Mouse (Mus musculus) MEL (cell line): ENCODE results near the gene Tnks2. TPM values are rescaled to one million over a fixed set of nuclear protein-coding genes. Genes with fewer than 3 reads are reported as not detected.

Experiments
- DNase-seq: peaks from one replicate; pipeline ENCODE4 v3.0.0; 2011; ENCODE audit warnings: low read depth, low spot score
- H3K27ac ChIP-seq: 2 replicates; pipeline ENCODE4 v1.5.1; 2012; ENCODE audit warnings: low read depth, mild to moderate bottlenecking, control low read depth, low read length, moderate library complexity; ENCODE audit not compliant: control insufficient read depth
- H3K27me3 ChIP-seq, 2 experiments: fragments of 150-350 bp in 1 of 2; sonication (generic) in 1 of 2; 2 replicates each; pipeline ENCODE4 v1.6.1; 2012; ENCODE audit warnings: low read length in 2 of 2, mild to moderate bottlenecking in 2 of 2, improper control_type of control experiment in 1 of 2, moderate library complexity in 1 of 2; ENCODE audit not compliant: insufficient read depth in 2 of 2, control insufficient read depth in 1 of 2
- H3K36me3 ChIP-seq, 2 experiments: 2 replicates each; pipeline ENCODE4 v1.6.1; 2012 to 2014; ENCODE audit warnings: low read length in 2 of 2, improper control_type of control experiment in 1 of 2, inconsistent platforms in 1 of 2, mild to moderate bottlenecking in 1 of 2; ENCODE audit not compliant: insufficient read depth in 2 of 2, control insufficient read depth in 1 of 2
- H3K4me1 ChIP-seq, 2 experiments: fragments of 150-350 bp in 1 of 2; sonication (generic) in 1 of 2; 2 replicates each; pipeline ENCODE4 v1.6.1; 2012; ENCODE audit warnings: low read length in 2 of 2, improper control_type of control experiment in 1 of 2, mild to moderate bottlenecking in 1 of 2; ENCODE audit not compliant: insufficient read depth in 2 of 2, control insufficient read depth in 1 of 2
- H3K4me3 ChIP-seq, 2 experiments: fragments of 150-350 bp in 1 of 2; sonication (generic) in 1 of 2; 2 replicates each; pipeline ENCODE4 v1.5.1; 2012; ENCODE audit warnings: low read depth in 2 of 2, low read length in 2 of 2, mild to moderate bottlenecking in 2 of 2, moderate library complexity in 2 of 2, control low read depth in 1 of 2, improper control_type of control experiment in 1 of 2; ENCODE audit not compliant: control insufficient read depth in 1 of 2, insufficient read depth in 1 of 2
- H3K79me2 ChIP-seq: 2 replicates; pipeline ENCODE4 v1.6.1; 2012; ENCODE audit warnings: mild to moderate bottlenecking, low read length, moderate library complexity; ENCODE audit not compliant: control insufficient read depth, poor library complexity, insufficient read depth
- H3K9ac ChIP-seq: 2 replicates; pipeline ENCODE4 v1.6.1; 2012; ENCODE audit warnings: low read depth, mild to moderate bottlenecking, control low read depth, low read length, moderate library complexity; ENCODE audit not compliant: control insufficient read depth, poor library complexity, severe bottlenecking
- H3K9me3 ChIP-seq: fragments of 150-350 bp; sonication (generic); replicated peaks from 2 replicates; pipeline ENCODE4 v1.6.1; 2012; ENCODE audit warnings: mild to moderate bottlenecking, low read length, improper control_type of control experiment, moderate library complexity; ENCODE audit not compliant: insufficient read depth
- BHLHE40 ChIP-seq: IDR thresholded peaks from 2 replicates; pipeline ENCODE4 v1.6.1; 2012; ENCODE audit warnings: low read depth, mild to moderate bottlenecking, inconsistent platforms, low read length, improper control_type of control experiment, borderline replicate concordance
- CHD1 ChIP-seq: IDR thresholded peaks from 2 replicates; pipeline ENCODE4 v1.6.1; 2012; ENCODE audit warnings: low read depth, mild to moderate bottlenecking, inconsistent platforms, low read length, improper control_type of control experiment
- CHD2 ChIP-seq: IDR thresholded peaks from 2 replicates; pipeline ENCODE4 v1.6.1; 2011; ENCODE audit warnings: low read length, improper control_type of control experiment
- CTCF ChIP-seq, 3 experiments: IDR thresholded peaks in 2 of 3; conservative IDR thresholded peaks in 1 of 3; 2 replicates each; pipeline ENCODE4 v1.5.1; 2011 to 2012; ENCODE audit warnings: low read length in 3 of 3, low read depth in 2 of 3, mild to moderate bottlenecking in 2 of 3, improper control_type of control experiment in 1 of 3, inconsistent platforms in 1 of 3, mixed read lengths in 1 of 3, moderate library complexity in 1 of 3; ENCODE audit not compliant: control insufficient read depth in 1 of 3, insufficient read depth in 1 of 3, poor library complexity in 1 of 3, severe bottlenecking in 1 of 3
- ELF1 ChIP-seq: IDR thresholded peaks from 2 replicates; pipeline ENCODE4 v1.6.1; 2014; ENCODE audit warnings: low read depth, mild to moderate bottlenecking, inconsistent platforms, low read length, improper control_type of control experiment, moderate library complexity
- ETS1 ChIP-seq: IDR thresholded peaks from 2 replicates; pipeline ENCODE4 v1.6.1; 2012; ENCODE audit warnings: low read depth, mild to moderate bottlenecking, inconsistent platforms, low read length, improper control_type of control experiment, moderate library complexity
- GATA1 ChIP-seq: IDR thresholded peaks from 2 replicates; pipeline ENCODE4 v1.6.1; 2011; ENCODE audit warnings: low read depth, low read length, improper control_type of control experiment
- KAT2A ChIP-seq: conservative IDR thresholded peaks from 2 replicates; pipeline ENCODE4 v1.6.1; 2012; ENCODE audit warnings: low read depth, low read length, improper control_type of control experiment, inconsistent platforms
- MAFK ChIP-seq: IDR thresholded peaks from 2 replicates; pipeline ENCODE4 v1.6.1; 2011; ENCODE audit warnings: low read depth, mild to moderate bottlenecking, low read length, improper control_type of control experiment, borderline replicate concordance
- MEF2A ChIP-seq: IDR thresholded peaks from 2 replicates; pipeline ENCODE4 v1.6.1; 2014; ENCODE audit warnings: low read depth, mild to moderate bottlenecking, inconsistent platforms, low read length, improper control_type of control experiment; ENCODE audit not compliant: poor library complexity, insufficient replicate concordance, severe bottlenecking; ENCODE audit errors: extremely low read depth
- MXI1 ChIP-seq: IDR thresholded peaks from 2 replicates; pipeline ENCODE4 v1.6.1; 2011; ENCODE audit warnings: mild to moderate bottlenecking, low read depth, low read length, improper control_type of control experiment
- MYB ChIP-seq: IDR thresholded peaks from 2 replicates; pipeline ENCODE4 v1.6.1; 2011; ENCODE audit warnings: mild to moderate bottlenecking, low read depth, low read length, improper control_type of control experiment
- MYC ChIP-seq: IDR thresholded peaks from 2 replicates; pipeline ENCODE4 v1.6.1; 2011; ENCODE audit warnings: low read depth, mild to moderate bottlenecking, low read length, improper control_type of control experiment, moderate library complexity
- NRF1 ChIP-seq: IDR thresholded peaks from 2 replicates; pipeline ENCODE4 v1.6.1; 2014; ENCODE audit warnings: low read depth, mild to moderate bottlenecking, inconsistent platforms, low read length, improper control_type of control experiment, moderate library complexity; ENCODE audit not compliant: poor library complexity, insufficient read depth, severe bottlenecking
- POLR2AphosphoS2 ChIP-seq: IDR thresholded peaks from 2 replicates; pipeline ENCODE4 v1.6.1; 2011; ENCODE audit warnings: low read length, improper control_type of control experiment
- POLR2AphosphoS5 ChIP-seq: IDR thresholded peaks from 2 replicates; pipeline ENCODE4 v1.6.1; 2012; ENCODE audit warnings: low read depth, borderline replicate concordance, mild to moderate bottlenecking, inconsistent platforms, low read length, moderate library complexity, mixed read lengths
- RAD21 ChIP-seq: IDR thresholded peaks from 2 replicates; pipeline ENCODE4 v1.6.1; 2011; ENCODE audit warnings: mild to moderate bottlenecking, low read depth, low read length, improper control_type of control experiment
- RCOR1 ChIP-seq: IDR thresholded peaks from 2 replicates; pipeline ENCODE4 v1.6.1; 2012; ENCODE audit warnings: low read depth, mild to moderate bottlenecking, inconsistent platforms, low read length, improper control_type of control experiment
- SIN3A ChIP-seq: IDR thresholded peaks from 2 replicates; pipeline ENCODE4 v1.6.1; 2012; ENCODE audit warnings: low read length, improper control_type of control experiment, inconsistent platforms
- TAL1 ChIP-seq: IDR thresholded peaks from 2 replicates; pipeline ENCODE4 v1.6.1; 2012; ENCODE audit warnings: mild to moderate bottlenecking, inconsistent platforms, low read length, moderate library complexity, mixed read lengths
- TBP ChIP-seq: IDR thresholded peaks from 2 replicates; pipeline ENCODE4 v1.8.0; 2011; ENCODE audit warnings: low read depth, low read length, improper control_type of control experiment
- UBTF ChIP-seq: IDR thresholded peaks from 2 replicates; pipeline ENCODE4 v1.6.1; 2012; ENCODE audit warnings: low read depth, mild to moderate bottlenecking, inconsistent platforms, low read length, improper control_type of control experiment, moderate library complexity, borderline replicate concordance; ENCODE audit not compliant: insufficient read depth
- USF1 ChIP-seq: IDR thresholded peaks from 2 replicates; pipeline ENCODE4 v1.6.1; 2014; ENCODE audit warnings: low read depth, mild to moderate bottlenecking, inconsistent platforms, low read length, improper control_type of control experiment, moderate library complexity
- USF2 ChIP-seq, 2 experiments: IDR thresholded peaks; 2 replicates each; pipeline ENCODE4 v1.6.1; 2011 to 2012; ENCODE audit warnings: improper control_type of control experiment in 2 of 2, low read length in 2 of 2, borderline replicate concordance in 1 of 2, inconsistent platforms in 1 of 2, low read depth in 1 of 2, mild to moderate bottlenecking in 1 of 2; ENCODE audit not compliant: insufficient read depth in 1 of 2
- ZMIZ1 ChIP-seq: IDR thresholded peaks from 2 replicates; pipeline ENCODE4 v1.6.1; 2012; ENCODE audit warnings: low read depth, mild to moderate bottlenecking, inconsistent platforms, low read length, improper control_type of control experiment, moderate library complexity
- ZNF384 ChIP-seq: IDR thresholded peaks from 2 replicates; pipeline ENCODE4 v1.6.1; 2012; ENCODE audit warnings: low read depth, mild to moderate bottlenecking, inconsistent platforms, low read length, improper control_type of control experiment
- polyA plus RNA-seq, 2 experiments: library from polyadenylated mRNA; stranded (reverse) in 1 of 2; unstranded in 1 of 2; fragments of >175 nt in 1 of 2; fragments of >200 nt in 1 of 2; gene quantifications; 2 replicates each; pipeline versions ENCODE4 v1.2.1 to v1.2.4; 2012; ENCODE audit warnings: low replicate concordance in 2 of 2, low read depth in 1 of 2; ENCODE audit not compliant: insufficient read length in 2 of 2, insufficient read depth in 1 of 2, missing spikeins in 1 of 2
- total RNA-seq: library from RNA; depleted of rRNA; stranded (reverse); fragments of 300-350 nt; gene quantifications from 2 replicates; pipeline ENCODE4 v1.2.3, GENCODE M21; 2012

Tnks2 gene
- total and polyA plus RNA-seq, 3 experiments = 22.3 to 65.0 (median 50.2) TPM

DNA sequence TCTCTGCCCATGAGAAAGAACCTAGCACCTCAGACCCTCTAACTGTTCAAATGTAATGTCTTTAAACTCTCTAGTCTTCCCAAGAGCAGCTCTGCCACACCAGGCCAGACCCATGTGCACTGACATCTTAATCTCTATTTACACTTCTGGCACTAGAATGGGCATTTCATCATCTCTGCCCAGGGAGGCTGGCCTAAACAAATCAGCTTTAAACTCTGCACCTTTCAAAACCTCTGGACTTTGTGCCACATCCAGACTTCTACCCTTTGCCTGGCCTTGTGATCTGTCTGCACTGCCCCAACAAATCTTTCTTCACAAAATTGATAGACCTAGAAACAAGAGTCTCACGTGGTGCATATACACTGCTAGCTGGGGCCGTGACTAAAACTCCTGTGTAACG lies 38.8 kb upstream of the Tnks2 start:
- Histone ChIP-seq H3K79me2 (no peaks in the 10 kb centered on the region), H3K27me3 (no peaks in the 10 kb centered on the region; a peak in 1 of 4 replicates), H3K9me3 (no peaks in the 10 kb centered on the region), H3K9ac (no peak overlapping the region), H3K4me3 (no peak overlapping the region), H3K4me1 (0 out of 4 replicates have a peak, but pooled peaks cover 0 to under 1% of the 10 kb centered on the region in 2 experiments), H3K36me3 (peaks cover 0 to 2% of the 10 kb centered on the region in 2 experiments; a peak in 1 of 4 replicates), H3K27ac (no peak overlapping the region)
- DNase-seq = no peak
- TF ChIP-seq POLR2AphosphoS5 (no peak), MAFK (no peak), CHD1 (no peak), CTCF (IDR thresholded peaks at IDR 0.05 in 2 of 3, conservative IDR thresholded peaks at IDR 0.05 in 1 of 3; ENCODE audit: control insufficient read depth in 1 of 3, insufficient read depth in 1 of 3, low read depth in 2 of 3, low read length in 3 of 3, poor library complexity in 1 of 3, severe bottlenecking in 1 of 3) (no peak), ZNF384 (no peak), RAD21 (no peak), MEF2A (no peak), SIN3A (no peak), POLR2AphosphoS2 (no peak), ZMIZ1 (no peak), UBTF (no peak), GATA1 (no peak), MYB (no peak), TBP (no peak), USF2 (IDR thresholded peaks at IDR 0.05; ENCODE audit: borderline replicate concordance in 1 of 2, insufficient read depth in 1 of 2, low read depth in 1 of 2, low read length in 2 of 2) (no peak), MYC (no peak), KAT2A (no peak)

DNA sequence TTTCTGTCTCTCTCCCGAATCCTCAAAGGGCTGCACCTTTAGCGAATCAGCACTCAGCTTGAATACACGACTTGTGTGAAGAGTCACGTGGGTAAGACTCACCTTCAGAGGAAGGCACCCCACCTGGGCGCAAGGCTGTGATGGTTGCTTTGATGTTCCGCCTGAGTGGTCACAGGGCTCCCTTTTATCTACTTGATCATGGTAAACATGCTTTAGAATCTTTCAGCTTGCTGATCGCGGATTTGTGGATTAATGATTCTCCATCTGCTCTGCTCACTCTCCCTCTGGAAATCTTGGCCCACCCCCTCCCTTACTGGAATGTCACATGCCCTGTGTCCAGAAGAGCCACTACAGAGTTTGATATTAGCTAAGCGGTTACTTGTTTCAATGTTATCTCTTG lies 37.1 kb upstream of the Tnks2 start:
- DNase-seq = no peak
- H3K9ac ChIP-seq = no peak overlapping the region
- no peaks in the 10 kb centered on the region; a peak in 1 of 4 replicates for H3K27me3 ChIP-seq
- TF ChIP-seq KAT2A (no peak), TAL1 (no peak), BHLHE40 (no peak), USF2 (IDR thresholded peaks at IDR 0.05; ENCODE audit: borderline replicate concordance in 1 of 2, insufficient read depth in 1 of 2, low read depth in 1 of 2, low read length in 2 of 2) (no peak), GATA1 (no peak), CHD2 (no peak), MYC (no peak), NRF1 (no peak), ETS1 (no peak), TBP (no peak), MXI1 (no peak), CHD1 (no peak), USF1 (no peak), MAFK (no peak), POLR2AphosphoS5 (no peak), RCOR1 (no peak), SIN3A (no peak), ELF1 (no peak)
- no peaks in the 10 kb centered on the region for H3K79me2 ChIP-seq
- no peak overlapping the region for H3K27ac ChIP-seq
- H3K4me3 ChIP-seq = no peak overlapping the region
- H3K9me3 ChIP-seq = no peaks in the 10 kb centered on the region
- peaks cover 0 to 4% of the 10 kb centered on the region in 2 experiments; a peak in 1 of 4 replicates for H3K36me3 ChIP-seq
- H3K4me1 ChIP-seq = no peaks in the 10 kb centered on the region
